Mouse (Mus musculus) hindbrain, embryonic 12.5 days (tissue): ENCODE results near the gene Ccdc88c. TPM values are rescaled to one million over a fixed set of nuclear protein-coding genes. Genes with fewer than 3 reads are reported as not detected.

Source experiments
- ATAC-seq: fragments of 200-750 bp; cut with Nextera tagmentation; 2 replicates; pipeline ENCODE4 v1.8.0; 2017; ENCODE audit warnings: moderate TSS enrichment; ENCODE audit not compliant: low FRiP score
- H3K27ac ChIP-seq: fragments of 300-500 bp; sonication (generic); 2 replicates; pipeline ENCODE4 v1.5.1; 2016; ENCODE audit warnings: mild to moderate bottlenecking
- H3K27me3 ChIP-seq: fragments of 300-500 bp; sonication (generic); 2 replicates; pipeline ENCODE4 v1.6.1; 2016; ENCODE audit warnings: mild to moderate bottlenecking
- H3K36me3 ChIP-seq: fragments of 300-500 bp; sonication (generic); 2 replicates; pipeline ENCODE4 v1.6.1; 2016; ENCODE audit warnings: mild to moderate bottlenecking
- H3K4me1 ChIP-seq: fragments of 300-500 bp; sonication (generic); 2 replicates; pipeline ENCODE4 v1.6.1; 2016
- H3K4me2 ChIP-seq: fragments of 300-500 bp; sonication (generic); replicated peaks from 2 replicates; pipeline ENCODE4 v1.6.1; 2016; ENCODE audit warnings: mild to moderate bottlenecking
- H3K4me3 ChIP-seq: fragments of 300-500 bp; sonication (generic); 2 replicates; pipeline ENCODE4 v1.5.1; 2016; ENCODE audit warnings: mild to moderate bottlenecking
- H3K9ac ChIP-seq: fragments of 300-500 bp; sonication (generic); 2 replicates; pipeline ENCODE4 v1.6.1; 2016; ENCODE audit warnings: mild to moderate bottlenecking, moderate library complexity
- H3K9me3 ChIP-seq: fragments of 300-500 bp; sonication (generic); replicated peaks from 2 replicates; pipeline ENCODE4 v1.6.1; 2016; ENCODE audit warnings: mild to moderate bottlenecking
- WGBS: fragments of 180-500 bp; shearing (Covaris S2); methylation state at CpG from one replicate; pipeline ENCODE4 v1.1.7; 2016; 5-methylcytosine and 5-hydroxymethylcytosine counted together
- polyA plus RNA-seq: library from polyadenylated mRNA; unstranded; fragments of >200 nt; fragmentation: Nextera tagmentation; extraction: Ambion mirVana; gene quantifications from 2 replicates; pipeline ENCODE4 v1.2.1, GENCODE M21; 2016

Gene Ccdc88c
- polyA plus RNA-seq, 1 experiment from 2014 or later, result 17.7 TPM

DNA sequence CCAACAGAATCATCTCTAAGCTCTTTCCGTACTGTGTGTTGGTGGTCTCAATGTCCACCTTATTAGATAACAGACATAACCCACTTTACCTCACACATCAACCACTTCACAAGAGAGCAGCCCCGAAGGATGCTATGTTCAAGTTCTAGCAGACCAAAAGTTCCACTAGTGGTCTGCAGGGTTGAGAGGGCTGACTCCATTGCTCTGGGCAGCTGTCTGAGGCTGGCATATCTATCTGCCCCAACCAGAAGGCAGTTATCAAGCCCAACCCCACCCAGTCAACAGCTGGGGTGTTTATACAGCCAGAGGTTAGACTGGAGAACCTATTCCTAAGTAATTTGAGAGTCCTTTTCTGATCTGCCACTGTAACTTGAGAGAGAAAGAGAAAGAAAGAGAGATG is 72.8 kb downstream of the Ccdc88c start:
- Histone ChIP-seq H3K36me3 (no peaks in the 10 kb centered on the region), H3K4me2 (no peak overlapping the region), H3K4me1 (peaks cover 40% of the 10 kb centered on the region), H3K4me3 (no peak overlapping the region), H3K9ac (no peak overlapping the region), H3K27ac (no peak overlapping the region; the same call in 1 of the 2 replicates), H3K9me3 (no peaks in the 10 kb centered on the region), H3K27me3 (peaks cover 14% of the 10 kb centered on the region; the same call in 1 of the 2 replicates)
- ATAC-seq, result no peak
- WGBS, result 93% methylated on average over 2 of the region's 2 CpGs

DNA sequence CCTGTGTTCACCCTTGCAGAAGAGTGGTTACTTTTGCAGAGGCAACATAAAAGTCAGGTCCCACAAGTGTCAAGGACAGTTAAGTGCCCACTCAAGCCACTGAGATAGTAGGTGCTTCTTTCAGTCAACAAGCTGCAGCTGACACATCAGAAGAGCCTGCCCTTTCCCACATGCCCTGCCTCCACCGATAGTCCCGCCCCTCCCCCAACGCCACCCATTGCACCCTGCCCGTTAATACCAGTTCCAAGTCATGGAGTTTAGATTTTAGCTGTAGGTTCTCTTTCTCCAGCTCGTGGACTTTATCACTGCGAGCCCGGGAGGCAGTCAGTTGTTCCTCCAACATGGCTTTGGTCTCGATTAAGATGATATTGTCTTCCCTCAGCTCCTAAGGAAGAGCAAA is 74.9 kb downstream of the Ccdc88c start:
- Histone ChIP-seq H3K27me3 (peaks cover 8% of the 10 kb centered on the region; the same call in 1 of the 2 replicates), H3K9ac (no peak overlapping the region), H3K4me1 (peaks cover 38% of the 10 kb centered on the region), H3K4me3 (no peak overlapping the region), H3K4me2 (no peak overlapping the region), H3K9me3 (no peaks in the 10 kb centered on the region), H3K36me3 (0 out of 2 replicates have a peak, but pooled peaks cover 3% of the 10 kb centered on the region), H3K27ac (no peak overlapping the region)
- ATAC-seq, result no peak
- WGBS, result 76% methylated on average over 8 of the region's 8 CpGs

DNA sequence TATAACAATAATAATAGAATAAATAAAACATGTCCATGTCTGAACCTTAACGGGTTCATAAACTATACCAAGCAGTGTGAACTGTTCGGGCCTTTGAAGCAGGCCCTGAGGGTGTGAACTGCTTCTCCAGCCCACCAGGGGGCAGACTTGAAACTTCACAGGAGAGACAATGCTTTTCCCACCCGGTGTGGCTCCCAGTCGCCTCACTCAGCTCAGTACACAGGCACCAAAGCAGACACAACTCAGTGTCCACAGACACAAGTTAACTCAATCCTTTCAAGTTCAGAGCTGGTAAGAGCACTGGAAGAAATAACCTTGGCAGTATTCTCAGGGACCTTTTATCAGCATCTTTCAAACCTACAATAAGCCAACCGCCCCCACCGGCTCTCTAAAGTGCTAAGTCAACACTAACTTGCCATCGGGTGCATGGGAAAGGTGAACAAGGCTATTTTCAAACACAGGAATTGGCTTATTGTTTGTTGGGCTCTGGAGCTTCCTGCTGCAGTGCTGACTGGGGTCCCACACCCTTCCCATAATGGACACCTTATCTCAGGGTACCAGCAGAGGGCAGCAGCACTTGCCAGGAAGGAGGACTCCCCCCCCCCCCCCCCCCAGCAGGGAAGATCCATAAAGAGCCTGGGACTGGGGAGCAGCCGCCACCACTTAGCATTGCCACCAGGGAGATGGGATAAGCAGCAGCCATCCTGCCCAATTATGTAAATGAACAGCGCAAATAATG is 76.5 kb downstream of the Ccdc88c start:
- no peak overlapping the region for H3K9ac ChIP-seq
- H3K9me3 ChIP-seq, result no peaks in the 10 kb centered on the region
- H3K4me3 ChIP-seq, result no peak overlapping the region
- peak; percentile 83 for ATAC-seq
- 40% methylated on average over 9 of the region's 9 CpGs for WGBS
- no peak overlapping the region; the same call in 1 of the 2 replicates for H3K4me2 ChIP-seq
- H3K4me1 ChIP-seq, result peaks cover 23% of the 10 kb centered on the region
- peaks cover 18% of the 10 kb centered on the region for H3K36me3 ChIP-seq
- peaks cover 8% of the 10 kb centered on the region; the same call in 1 of the 2 replicates for H3K27me3 ChIP-seq
- H3K27ac ChIP-seq, result peak overlapping the region; percentile 71

DNA sequence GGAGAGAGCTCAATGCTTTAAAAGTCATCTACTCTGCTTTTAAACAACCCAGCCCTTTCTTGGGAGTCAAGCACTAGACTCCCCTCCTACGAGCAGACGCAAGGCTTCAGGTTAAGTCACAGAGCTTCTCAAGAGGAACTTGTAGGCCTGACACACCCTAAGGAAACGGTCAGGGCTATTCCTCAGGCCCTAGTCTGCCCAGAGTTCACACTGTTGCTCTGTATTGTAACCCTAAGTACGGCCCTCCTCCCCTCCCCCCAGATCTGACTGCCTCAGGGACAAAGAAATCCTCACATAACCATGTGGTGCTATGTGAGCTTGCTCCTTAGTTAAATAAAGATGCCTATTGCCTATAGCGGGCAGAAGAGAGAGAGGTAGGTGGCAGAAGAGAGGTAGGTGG is 79.7 kb downstream of the Ccdc88c start:
- Histone ChIP-seq H3K4me3 (no peak overlapping the region), H3K9me3 (no peaks in the 10 kb centered on the region), H3K4me1 (peaks cover 12% of the 10 kb centered on the region), H3K27ac (no peak overlapping the region), H3K36me3 (peaks cover 50% of the 10 kb centered on the region), H3K9ac (no peak overlapping the region), H3K27me3 (no peaks in the 10 kb centered on the region), H3K4me2 (no peak overlapping the region)
- ATAC-seq, result no peak
- 83% methylated on average over 5 of the region's 5 CpGs for WGBS

DNA sequence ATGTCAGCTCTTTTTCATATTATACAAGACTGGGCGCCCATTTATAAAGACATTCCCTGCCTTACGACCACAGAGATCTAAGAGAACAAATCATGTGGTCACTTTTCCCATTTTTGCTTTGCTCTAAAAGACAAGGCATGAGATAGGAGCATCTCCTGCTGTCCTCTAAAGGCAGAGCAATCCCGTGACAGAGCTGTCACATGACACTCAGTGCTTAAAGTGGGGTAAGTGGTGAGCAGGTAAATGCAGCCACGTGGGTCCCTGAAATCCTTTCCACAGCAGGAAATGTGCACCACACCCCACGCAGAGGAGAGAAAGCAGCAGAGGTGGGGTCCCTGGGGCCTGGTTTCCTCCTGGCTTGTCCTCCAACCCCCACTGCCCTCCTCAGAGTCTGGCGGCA is 80.8 kb downstream of the Ccdc88c start:
- Histone ChIP-seq H3K4me2 (no peak overlapping the region), H3K9ac (no peak overlapping the region), H3K27me3 (no peaks in the 10 kb centered on the region), H3K36me3 (peaks cover 59% of the 10 kb centered on the region), H3K4me1 (peaks cover 9% of the 10 kb centered on the region), H3K27ac (no peak overlapping the region), H3K4me3 (no peak overlapping the region), H3K9me3 (no peaks in the 10 kb centered on the region)
- no peak for ATAC-seq
- WGBS, result 92% methylated on average over 6 of the region's 6 CpGs

DNA sequence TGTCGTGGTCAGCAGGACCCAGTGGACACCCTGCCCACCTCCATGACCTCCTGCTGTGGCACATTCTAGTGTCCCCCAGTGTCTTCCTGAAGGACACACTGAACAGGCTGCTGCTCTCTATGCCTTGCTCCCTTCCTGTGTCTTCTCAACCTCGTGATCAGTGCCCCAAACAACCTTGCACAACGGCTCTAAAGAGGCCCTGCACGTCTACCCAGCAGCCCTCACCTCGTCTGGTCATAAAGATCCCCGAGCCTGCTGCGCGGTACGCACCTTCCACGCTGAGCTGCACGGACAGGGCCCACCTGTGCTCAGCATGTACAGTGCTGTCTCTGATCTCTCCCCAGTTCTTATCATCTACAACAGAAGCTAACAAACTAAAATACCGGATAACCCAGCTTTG is 82.9 kb downstream of the Ccdc88c start:
- no peak overlapping the region for H3K27ac ChIP-seq
- no peak overlapping the region for H3K4me2 ChIP-seq
- H3K9ac ChIP-seq, result no peak overlapping the region
- ATAC-seq, result no peak
- whole genome bisulfite sequencing, result 91% methylated on average over 12 of the region's 12 CpGs
- H3K4me3 ChIP-seq, result no peak overlapping the region
- H3K27me3 ChIP-seq, result no peaks in the 10 kb centered on the region
- H3K36me3 ChIP-seq, result peaks cover 73% of the 10 kb centered on the region
- no peaks in the 10 kb centered on the region for H3K4me1 ChIP-seq
- no peaks in the 10 kb centered on the region for H3K9me3 ChIP-seq

DNA sequence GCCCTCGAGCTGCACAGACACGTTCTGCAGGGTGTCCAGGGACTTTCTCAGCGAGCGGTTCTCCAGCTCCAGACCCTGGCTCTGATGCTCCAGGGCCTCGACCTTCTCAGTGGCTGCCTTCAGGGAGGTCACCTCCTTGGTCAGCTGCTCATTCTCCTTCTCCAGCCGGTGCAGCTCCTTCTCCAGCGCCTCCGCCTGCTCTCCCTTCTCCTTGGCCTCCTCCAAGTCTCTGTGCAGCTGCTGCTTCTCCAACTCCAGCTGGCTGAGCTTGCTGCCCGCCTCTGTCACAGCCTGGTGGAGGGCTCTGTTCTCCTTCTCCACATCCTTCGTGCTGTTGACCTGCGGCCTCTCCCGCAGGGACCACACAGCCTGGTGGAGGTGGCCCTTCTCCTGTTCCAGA is 83.4 kb downstream of the Ccdc88c start:
- Histone ChIP-seq H3K4me3 (no peak overlapping the region), H3K27me3 (no peaks in the 10 kb centered on the region), H3K9me3 (no peaks in the 10 kb centered on the region), H3K4me1 (no peaks in the 10 kb centered on the region), H3K4me2 (no peak overlapping the region), H3K36me3 (peaks cover 77% of the 10 kb centered on the region), H3K9ac (no peak overlapping the region), H3K27ac (no peak overlapping the region)
- no peak for ATAC-seq
- WGBS, result 82% methylated on average over 12 of the region's 12 CpGs

DNA sequence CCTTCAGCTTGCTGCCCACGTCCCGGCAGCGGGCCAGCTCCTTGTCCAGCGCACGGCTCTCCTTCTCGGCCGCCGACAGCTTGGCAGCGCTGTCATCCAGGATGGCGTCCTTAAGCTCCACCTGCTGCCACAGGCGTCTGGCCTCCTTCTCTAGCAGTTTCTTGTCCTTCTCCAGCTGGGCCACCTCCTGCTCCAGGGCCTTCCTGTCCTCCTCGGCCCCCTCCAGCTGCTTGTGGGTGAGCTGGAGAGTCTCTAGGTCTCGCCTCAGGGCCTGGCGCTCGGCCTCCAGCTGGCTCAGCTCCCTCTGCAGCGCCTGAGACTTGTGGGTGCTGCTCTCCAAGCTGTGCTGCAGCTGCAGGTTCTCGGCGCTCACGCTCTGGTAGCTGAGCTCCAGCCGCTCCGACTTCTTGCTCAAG is 83.9 kb downstream of the Ccdc88c start:
- H3K9me3 ChIP-seq, result no peaks in the 10 kb centered on the region
- 87% methylated on average over 21 of the region's 21 CpGs for WGBS
- no peak overlapping the region for H3K4me3 ChIP-seq
- no peak overlapping the region for H3K4me2 ChIP-seq
- H3K27me3 ChIP-seq, result no peaks in the 10 kb centered on the region
- peaks cover 81% of the 10 kb centered on the region for H3K36me3 ChIP-seq
- H3K4me1 ChIP-seq, result no peaks in the 10 kb centered on the region
- H3K27ac ChIP-seq, result no peak overlapping the region
- ATAC-seq, result no peak
- H3K9ac ChIP-seq, result no peak overlapping the region

DNA sequence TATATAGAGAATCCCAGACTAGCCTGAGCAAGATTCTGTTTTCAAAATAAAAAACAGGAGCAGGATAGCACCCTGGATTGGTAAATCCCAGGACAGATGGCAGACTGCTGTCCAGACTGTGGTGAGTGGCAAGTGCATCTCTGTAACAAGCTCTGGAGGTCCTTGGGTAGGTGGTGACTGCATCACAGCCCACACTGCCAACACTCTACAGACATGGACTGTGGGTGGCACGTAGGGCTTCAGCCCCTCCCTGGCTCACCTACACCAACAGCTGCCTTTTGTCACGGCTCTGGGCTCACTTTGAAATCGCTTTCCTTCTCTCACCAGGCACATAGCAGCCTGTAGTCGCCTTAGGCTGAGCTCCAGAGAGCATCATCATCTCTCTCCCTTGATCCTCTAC is 85.7 kb downstream of the Ccdc88c start:
- ATAC-seq, result no peak
- no peak overlapping the region for H3K4me3 ChIP-seq
- H3K4me1 ChIP-seq, result no peaks in the 10 kb centered on the region
- 80% methylated on average over 4 of the region's 4 CpGs for WGBS
- H3K9ac ChIP-seq, result no peak overlapping the region
- peaks cover 85% of the 10 kb centered on the region for H3K36me3 ChIP-seq
- H3K27ac ChIP-seq, result no peak overlapping the region
- H3K27me3 ChIP-seq, result no peaks in the 10 kb centered on the region
- H3K9me3 ChIP-seq, result no peaks in the 10 kb centered on the region
- H3K4me2 ChIP-seq, result no peak overlapping the region

DNA sequence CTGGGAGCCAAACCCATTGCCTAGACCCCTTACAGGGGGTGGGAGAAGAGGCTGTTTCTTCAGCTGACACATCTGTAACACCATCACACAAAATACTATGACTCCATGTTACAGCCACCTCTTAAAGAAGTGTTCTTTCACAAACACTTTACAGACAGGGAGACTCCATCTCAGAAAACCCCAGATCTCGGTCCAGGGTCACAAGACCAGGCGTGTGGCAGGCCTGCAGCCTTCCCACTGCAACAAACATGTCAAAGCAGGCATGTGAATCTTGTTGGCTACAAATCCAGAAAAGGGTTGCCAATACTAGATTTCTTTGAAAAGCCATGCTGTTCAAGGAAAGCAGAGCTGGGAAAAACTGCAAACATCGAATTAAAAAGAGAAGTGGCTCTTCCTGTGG is 87.5 kb downstream of the Ccdc88c start:
- Histone ChIP-seq H3K27ac (no peak overlapping the region), H3K4me2 (no peak overlapping the region), H3K4me3 (no peak overlapping the region), H3K27me3 (no peaks in the 10 kb centered on the region), H3K36me3 (peaks cover 78% of the 10 kb centered on the region), H3K9me3 (no peaks in the 10 kb centered on the region), H3K9ac (no peak overlapping the region), H3K4me1 (0 out of 2 replicates have a peak, but pooled peaks cover 4% of the 10 kb centered on the region)
- no peak for ATAC-seq
- WGBS, result 90% methylated on average over 3 of the region's 3 CpGs

DNA sequence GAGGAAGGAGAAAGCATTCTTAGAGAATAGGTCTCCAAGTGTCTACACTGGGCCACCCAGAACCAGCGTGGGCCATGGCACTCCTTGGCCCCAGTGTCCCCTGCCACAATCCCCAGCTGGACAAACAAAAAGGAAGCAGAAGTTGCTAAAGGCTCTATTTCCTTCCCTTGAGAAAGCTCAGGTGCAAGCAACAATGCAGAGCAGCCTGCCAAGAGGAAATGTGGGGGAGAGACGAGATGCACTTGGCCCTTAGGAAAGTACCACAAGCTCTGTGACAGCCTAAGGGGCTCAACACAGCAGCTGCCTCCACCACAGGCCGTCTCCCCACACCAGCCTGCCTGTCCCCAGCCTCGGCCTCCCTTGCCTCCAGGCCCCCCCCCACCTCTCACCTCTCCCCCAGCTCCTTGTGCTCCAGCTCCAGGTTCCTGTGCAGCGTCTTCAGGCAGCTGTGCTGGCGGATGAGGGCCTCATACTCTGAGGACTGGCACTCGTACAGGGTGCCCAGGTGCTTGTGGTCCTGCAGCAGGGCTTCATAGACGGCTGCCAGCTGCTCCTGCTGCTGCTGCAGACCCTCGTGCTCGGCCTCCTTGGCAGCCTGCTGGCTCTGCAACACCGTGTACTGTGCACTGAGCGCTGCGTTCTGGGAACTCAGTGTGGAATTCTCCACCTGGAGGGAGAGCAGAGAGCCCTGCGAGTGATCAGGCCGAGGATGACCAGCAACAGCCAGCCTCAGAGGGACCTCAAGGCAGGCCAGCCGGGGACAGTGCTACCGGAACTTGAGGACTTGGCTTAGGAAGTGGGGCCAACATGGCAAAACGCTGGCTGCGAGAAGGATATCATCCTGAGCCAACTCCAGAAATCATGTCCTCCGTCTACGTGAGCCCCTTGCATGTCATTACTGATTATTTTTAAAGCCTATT is 91.2 kb downstream of the Ccdc88c start:
- Histone ChIP-seq H3K36me3 (peaks cover 72% of the 10 kb centered on the region), H3K27ac (peak overlapping the region; percentile 23; the same call in 1 of the 2 replicates), H3K4me2 (no peak overlapping the region), H3K4me1 (0 out of 2 replicates have a peak, but pooled peaks cover 4% of the 10 kb centered on the region), H3K4me3 (no peak overlapping the region), H3K9me3 (no peaks in the 10 kb centered on the region), H3K27me3 (no peaks in the 10 kb centered on the region), H3K9ac (no peak overlapping the region)
- ATAC-seq, result no peak
- 75% methylated on average over 21 of the region's 21 CpGs for WGBS

DNA sequence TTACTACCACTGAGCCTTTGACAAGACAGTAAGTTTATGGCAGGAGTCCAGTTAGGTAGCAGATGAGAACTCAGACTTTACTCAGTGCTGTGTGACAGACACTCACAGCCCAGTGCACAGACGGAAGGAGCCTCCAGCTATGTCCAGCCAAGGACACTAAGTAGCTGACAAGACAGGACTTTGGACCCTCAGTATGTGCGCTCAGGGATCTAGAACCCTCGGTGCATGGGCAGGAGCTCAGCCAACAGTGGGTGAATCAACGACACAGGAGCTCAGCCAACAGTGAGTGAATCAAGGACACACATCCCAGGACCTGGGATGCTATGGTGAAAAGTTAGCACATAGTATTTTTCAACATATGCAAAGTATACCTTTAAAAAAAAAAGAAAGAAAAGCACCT is 92.1 kb downstream of the Ccdc88c start:
- 92% methylated on average over 4 of the region's 4 CpGs for WGBS
- no peak overlapping the region for H3K4me3 ChIP-seq

More for the DNA sequence above, 92.1 kb downstream of the Ccdc88c start:
- H3K27ac ChIP-seq, result no peak overlapping the region
- H3K9me3 ChIP-seq, result no peaks in the 10 kb centered on the region
- H3K4me2 ChIP-seq, result no peak overlapping the region
- peaks cover 73% of the 10 kb centered on the region for H3K36me3 ChIP-seq
- no peaks in the 10 kb centered on the region for H3K27me3 ChIP-seq
- ATAC-seq, result no peak
- H3K4me1 ChIP-seq, result 0 out of 2 replicates have a peak, but pooled peaks cover 4% of the 10 kb centered on the region
- H3K9ac ChIP-seq, result no peak overlapping the region
